Mouse (Mus musculus): Measurements from ENCODE around the gene Csta1.
"Not testable (repeated sequence)": the region's sequence is repeated elsewhere in the genome, so short reads cannot be mapped to it uniquely, and the experiment has no call there.

Csta1 gene

DNA sequence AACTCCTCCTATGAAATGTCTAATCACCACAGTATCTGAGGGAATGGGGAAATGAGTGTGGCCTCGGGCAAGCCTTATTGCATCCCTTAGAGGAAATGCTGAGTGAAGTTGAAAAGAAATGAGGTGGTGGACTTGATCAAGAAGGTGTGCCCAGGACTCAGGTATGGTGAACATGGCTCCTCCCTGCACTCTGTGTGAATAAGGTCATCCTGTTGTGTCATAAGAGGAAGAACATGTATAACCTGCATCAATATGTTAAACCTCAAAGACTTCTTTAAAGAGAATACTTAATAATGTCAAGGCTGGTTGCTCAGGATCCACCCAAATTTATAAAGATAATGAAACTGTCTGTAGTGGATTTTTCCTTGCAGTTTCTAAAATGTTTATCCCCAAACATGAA lies at the start of gene Csta1:
TSS of gene Csta1 (minus strand) at position 101 of the 400 bp plus-strand sequence.
- DNase-seq (ENCODE audit: low read depth), result no peak

DNA sequence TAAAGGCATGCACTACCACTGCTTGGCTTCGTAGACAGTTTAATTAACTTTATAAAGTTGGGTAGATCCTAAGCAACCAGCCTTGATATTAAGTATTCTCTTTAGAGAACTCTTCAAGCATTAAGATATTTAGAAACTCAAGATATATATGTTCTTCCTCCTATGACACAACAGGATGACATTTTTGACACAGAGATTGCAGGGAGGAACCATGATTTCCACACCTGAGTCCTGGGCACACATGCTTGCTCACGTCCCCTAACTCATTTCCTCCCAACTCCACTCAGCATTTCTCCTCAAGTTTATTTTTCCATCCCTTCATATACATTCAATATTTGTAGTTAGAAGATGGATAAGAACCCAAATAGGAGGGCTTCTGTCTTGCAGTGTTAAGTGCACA lies 48.9 kb upstream of the Csta1 start:
- no peak for DNase-seq (ENCODE audit: low read depth)

DNA sequence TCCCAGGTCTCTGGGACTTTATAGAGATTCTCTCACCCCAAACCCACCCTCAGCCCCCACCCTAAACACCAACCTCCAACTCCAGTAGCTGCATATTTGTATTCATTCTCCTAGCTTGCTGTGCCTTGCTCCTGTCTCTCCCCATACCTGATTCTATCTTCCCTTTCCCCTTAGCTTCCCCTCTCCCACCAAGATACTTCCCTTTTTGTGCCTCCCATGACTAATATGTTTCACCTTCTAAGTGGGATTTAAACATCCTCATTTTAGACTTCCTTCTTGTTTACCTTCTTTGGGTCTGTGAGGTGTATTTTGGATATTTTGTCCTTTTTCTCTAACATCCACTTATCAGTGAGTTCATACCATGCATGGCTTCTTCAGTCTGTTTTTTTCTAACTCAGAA lies 45.1 kb upstream of the Csta1 start:
- no peak for DNase-seq (ENCODE audit: low read depth)

DNA sequence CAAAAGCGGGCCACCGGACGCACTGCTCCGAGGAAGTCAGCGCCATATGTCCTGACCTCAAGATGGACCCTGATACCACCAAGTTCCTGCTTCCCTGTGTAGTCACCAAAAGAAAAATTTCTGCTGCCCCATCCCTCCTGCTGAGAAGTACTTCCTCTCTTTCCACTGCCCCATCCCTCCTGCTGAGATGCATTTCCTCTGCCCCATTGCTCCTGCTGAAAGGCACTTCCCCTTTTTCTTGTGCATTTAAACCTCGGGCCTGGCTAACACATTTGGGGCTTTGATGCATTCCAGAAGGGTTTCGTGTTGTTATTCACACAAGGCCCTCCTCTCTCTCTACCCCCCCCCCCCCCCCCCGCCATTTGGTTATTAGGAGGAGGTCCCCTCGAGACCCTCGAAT lies 36.8 kb upstream of the Csta1 start:
- DNase-seq (ENCODE audit: low read depth), result not testable (repeated sequence)

DNA sequence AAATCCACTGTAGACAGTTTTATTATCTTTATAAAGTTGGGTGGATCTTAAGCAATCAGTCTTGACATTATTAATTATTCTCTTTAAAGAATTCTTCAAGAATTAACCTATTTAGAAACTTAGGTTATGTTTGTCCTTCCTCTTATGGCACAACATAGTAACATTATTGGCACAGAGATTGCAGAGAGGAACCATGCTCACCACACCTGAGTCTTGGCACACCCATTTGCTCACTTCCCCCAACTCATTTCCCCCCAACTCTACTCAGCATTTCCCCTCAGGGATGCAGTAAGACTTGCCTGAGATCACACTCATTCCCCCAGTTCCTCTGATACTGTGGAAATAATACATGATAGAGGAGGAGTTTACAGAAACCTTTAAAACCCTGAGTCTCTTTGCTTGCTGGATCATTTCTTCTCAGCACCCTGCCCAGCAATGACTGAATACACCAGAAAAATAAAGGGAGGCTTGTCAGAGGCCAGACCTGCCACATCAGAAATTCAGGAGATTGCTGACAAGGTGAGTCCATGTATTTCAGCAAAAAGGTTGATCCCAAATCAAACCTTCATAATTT lies 25.4 kb upstream of the Csta1 start, which contains the start of gene Stfa2l1:
TSS of gene Stfa2l1 (plus strand) at position 410 of the 574 bp plus-strand sequence.
- no peak for DNase-seq (ENCODE audit: low read depth)

DNA sequence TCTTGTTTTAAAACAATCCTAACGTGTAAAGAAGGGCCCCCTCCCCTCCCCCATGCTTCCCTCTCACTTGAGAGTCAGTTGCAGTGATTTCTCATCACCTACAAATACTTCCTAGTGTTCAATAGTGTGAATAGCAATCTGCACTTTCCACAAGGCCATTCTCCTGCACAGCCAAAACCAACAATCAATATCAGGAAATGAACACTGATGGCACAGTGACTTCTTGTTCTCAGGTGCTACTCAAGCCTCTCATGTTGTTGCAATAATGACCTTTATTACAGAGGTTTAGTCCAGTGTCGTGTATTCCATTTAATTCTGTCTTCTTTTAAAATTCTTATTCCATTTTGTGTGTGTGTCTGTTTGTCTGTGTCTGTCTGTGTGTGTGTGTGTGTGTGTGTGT lies 7.2 kb upstream of the Csta1 start:
- no peak for DNase-seq (ENCODE audit: low read depth)

DNA sequence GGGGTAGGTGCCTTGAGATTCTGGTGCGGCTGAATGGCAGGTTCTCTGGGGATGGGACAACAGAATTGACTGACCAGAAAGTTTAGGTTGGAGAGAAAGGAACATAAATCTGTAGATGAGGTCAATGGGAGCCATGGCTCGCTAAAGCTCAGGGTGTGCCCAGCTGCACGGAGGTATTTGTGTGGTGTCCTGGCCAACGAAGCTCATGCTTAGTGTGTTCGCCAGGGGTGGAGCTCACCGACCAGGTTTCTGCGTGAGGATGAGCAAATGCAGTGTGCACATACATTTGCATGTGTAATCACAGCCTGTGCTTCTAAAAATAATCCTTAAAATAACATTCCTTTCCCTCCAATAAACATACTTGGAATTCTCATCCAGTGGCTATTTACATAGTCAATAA lies 2.9 kb downstream of the Csta1 start:
- no peak for DNase-seq (ENCODE audit: low read depth)

DNA sequence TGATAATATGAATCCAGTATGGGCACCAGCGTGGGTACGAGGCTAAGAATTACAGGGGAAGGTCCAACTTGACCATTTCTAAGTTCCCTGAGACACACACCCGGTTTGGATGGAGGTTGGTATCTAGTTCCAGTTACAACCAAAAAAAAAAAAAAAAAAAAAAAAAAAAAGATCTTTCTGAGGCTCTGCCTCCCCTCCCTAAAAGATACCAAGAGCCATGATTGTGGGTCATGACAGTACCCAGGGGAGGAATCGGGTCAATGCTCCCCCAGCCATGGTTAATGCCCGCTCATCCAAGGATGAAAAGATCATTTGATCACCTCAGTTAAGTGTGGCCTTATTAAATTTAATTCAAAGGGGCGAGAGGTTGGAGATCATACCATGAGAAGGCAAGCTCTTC lies 15.3 kb downstream of the Csta1 start:
- not testable (repeated sequence) for DNase-seq (ENCODE audit: low read depth)

DNA sequence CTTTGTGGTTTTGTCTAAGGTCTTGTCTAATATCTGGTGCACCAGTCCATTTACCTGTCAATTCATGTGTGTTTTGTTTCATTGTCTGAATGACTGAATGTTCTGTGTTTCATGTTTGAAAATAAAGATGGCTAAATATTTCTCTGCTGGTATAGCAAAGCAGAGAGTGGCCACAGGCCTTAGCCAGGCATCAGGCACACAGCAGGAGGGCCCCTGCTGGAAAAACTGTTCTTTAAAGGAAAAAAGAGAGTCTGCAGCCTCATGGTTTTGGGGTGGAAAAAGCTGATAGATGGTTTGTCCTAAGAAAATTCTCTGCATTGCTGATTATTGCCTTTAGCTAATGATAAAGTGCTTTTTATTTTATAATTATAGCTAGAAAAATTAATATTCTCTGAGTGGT lies 19.6 kb downstream of the Csta1 start:
- DNase-seq (ENCODE audit: low read depth), result not testable (repeated sequence)

DNA sequence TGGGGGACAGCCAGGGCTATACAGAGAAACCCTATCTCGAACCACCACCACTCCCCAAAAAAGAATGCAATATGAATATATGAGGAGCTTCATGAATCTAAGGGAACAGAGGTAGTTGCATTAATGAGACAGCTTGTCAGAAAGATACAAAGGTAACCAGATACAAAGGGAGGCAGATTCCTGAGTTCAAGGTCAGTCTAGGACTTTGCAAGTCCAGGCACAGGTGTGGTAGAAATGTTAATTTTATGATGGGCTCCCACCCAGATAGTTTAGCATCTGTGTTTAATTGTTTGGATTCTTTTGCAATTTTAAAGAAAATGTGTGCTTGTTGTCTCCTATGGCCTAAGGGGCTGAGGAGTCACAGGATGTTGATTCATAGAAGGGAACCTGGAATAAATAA lies 28.8 kb downstream of the Csta1 start:
- DNase-seq (ENCODE audit: low read depth), result no peak

DNA sequence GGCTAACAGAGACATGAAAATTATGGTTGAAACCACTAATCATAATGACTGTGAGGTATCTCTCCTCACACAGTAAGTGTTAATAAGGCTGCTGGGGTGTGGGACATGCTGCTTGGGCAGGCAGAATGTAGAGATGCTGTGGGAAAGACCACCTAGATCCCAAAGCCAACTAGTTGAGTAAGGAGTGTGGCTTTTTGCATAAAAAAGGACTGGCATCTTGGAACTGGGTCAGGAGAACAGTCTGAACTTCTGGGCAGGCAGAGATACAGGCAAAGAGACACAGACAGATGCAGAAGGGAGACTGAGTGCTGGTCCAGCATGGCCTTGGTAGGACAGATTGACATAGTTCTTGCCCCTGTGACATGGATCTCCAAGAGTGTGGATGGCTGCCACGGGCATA lies 29.5 kb downstream of the Csta1 start:
- DNase-seq (ENCODE audit: low read depth), result no peak

DNA sequence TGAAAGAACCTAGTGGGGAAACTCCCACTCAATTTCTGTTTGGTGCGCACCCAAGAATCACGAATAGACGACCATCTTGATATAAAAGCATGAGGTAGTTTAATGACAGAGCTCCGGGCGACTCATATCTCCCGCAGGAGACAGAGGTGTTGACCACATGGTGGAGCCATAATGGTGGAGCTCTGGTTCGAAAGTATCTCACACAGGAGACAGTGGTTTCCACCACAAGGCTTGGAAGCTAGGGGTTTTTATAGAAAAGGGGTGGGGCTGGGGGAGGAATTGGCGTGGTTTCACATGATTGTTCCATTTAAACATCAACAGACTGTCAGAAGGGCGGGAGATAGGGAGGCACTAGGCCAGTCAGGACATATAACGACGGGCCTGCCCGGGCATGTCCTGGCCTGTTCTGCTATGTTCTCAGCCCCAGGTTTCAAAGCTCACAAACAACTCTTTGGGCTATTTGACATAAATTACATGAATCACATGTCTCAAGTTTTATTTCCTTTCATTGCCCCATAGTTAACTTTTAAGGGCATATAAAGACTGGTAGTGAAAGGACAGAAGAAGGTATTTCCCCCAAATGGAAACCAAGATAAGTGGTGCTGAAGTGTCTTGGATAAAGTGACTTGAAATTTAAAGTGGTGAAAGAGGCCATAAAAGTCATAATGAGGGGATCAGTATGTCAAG lies 33.1 kb downstream of the Csta1 start:
- DNase-seq (ENCODE audit: low read depth), result not testable (repeated sequence)

DNA sequence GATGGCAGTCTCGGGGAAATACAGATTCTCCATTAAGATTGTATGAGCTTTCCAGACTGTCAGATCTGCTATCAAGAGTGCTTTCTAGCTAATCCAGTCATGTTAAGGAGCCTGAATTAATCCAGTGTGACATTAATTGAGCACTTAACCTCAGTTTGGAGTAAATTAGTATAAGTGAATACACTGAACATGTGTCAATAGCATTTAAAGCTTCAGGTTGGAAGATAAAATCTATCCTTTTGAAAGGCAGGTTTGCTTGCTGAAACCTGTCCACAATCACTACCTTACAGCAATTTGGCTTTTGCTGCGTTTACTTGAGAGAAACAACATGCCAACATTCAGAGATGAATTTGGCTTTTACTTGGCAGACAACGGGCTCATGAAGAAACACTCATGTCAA lies 37.0 kb downstream of the Csta1 start:
- no peak for DNase-seq (ENCODE audit: low read depth)

DNA sequence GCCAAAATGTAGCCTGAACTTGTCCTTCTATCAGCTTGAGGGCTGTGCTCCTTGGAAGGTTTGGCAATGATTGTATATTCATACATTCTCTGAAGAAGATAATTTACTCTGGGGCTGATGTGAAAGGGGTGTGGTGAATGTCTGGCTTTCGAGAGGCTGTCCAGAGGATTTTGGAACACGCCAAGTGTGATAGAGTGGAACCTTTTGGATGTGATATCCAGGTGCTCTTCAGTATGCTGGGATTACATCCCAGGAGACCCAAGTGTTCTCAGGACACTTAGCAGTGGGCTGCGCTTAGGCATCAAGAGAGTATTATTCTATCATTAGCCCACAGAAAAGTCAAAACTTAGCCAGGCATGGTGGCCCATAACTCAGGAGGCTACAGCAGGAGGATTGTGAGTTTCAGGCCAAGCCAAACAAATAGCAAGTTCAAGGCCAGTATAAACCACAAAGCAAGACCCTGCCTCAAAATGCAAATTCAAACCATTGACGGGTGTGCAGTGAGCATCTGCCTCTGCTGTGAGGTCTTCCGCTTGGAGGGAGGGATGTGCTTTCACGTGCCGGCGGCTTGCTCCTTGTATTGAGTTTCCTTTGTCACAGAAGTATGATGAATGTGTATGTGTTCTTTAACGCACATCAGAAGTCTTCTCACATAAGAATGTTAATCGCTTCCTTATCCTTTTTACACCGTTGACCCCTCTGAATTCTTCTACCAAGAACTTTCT lies 40.1 kb downstream of the Csta1 start:
- no peak for DNase-seq (ENCODE audit: low read depth)

DNA sequence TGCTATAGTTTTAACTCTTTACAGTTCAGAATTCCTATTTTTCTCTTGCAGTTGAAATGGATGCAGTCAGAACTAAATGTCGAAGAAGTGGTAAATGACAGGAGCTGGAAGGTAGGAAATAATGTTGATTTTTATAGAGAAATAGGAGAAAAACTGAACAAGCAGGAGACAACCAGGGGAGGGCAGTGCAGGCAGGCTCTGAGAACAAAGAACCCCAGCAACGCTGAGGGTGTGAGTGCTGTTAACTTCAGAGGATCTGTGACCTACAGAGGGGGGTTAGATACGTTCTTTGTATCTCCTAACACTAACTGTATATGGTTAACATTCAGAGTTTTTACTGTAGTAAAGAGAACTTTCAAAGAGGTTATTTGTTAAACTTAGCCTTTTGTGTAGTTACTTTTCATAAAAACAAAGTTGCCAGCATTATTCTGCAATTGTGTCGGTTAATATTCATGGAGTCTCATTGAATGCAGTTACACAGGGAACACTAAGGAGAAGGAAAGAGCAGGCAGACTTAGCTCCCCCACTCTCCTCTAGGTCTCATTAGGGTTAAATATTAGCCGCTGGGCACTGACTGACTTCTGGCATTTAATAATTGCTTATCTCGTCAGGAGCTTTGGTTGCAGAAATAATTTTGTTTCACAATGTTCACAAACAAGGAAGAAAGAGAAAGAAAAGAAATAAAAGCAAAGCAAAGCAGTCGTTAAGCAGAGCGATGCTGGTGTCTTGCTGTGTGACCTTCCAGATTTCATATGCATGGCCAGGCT lies 41.0 kb downstream of the Csta1 start:
- DNase-seq (ENCODE audit: low read depth), result no peak

DNA sequence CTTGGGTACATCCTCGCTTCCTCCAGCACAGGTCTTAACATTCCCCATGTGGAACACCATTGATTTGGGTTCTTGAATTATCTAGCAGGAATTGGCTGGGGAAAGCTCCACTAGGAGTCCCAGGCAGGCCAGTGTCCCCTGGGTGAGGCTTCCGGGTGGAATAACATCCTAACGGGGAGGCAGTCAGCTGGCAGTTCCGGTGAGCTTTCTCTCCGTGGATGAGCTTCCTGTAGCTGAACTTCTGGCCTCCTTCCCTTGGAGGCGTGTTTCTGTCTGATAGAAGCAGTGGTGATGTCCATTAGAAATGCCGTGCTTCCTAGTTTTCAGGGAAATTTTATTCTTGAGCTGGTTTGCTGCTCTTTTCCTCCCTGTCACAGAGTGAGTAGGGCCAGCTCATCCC lies 42.0 kb downstream of the Csta1 start:
- DNase-seq (ENCODE audit: low read depth), result no peak

DNA sequence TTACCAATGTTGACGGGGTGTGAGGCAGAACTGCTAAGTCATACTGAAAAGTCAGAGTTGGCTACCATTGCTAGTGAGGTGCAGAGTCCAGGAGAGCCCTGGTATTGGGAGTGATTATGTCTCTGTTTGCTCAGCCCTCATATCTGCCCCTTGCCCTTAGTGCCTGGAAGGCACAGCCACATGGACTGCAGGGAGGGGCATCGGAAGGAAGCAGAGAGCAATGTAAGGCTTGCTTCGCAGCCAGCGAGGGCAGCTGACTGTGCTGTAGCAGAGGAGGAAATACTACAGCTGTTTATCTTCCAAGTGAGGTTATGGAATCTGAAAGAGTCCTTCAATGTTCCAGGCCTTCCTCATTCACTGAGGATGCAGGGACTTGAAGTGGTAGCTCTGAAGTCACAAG lies 43.2 kb downstream of the Csta1 start:
- no peak for DNase-seq (ENCODE audit: low read depth)

DNA sequence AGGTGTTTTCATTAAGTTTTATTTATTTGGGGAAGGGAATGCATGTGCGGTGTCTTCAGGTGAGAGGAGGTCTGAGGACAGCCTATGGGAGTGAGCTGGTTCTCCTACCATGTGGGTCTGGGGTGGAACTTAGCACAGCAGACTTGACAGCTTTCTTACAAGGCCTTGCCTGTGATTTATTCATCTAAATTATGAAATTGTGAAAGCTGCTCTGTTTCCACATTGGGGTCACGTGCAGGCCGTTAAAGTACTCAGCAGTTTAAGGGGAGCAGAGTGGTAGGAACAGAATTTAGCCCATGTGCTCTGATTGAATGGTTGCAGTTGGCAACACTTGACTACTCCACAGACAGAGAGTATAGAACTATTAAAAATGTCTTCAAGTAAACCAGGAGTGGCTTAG lies 51.1 kb downstream of the Csta1 start:
- DNase-seq (ENCODE audit: low read depth), result no peak

DNA sequence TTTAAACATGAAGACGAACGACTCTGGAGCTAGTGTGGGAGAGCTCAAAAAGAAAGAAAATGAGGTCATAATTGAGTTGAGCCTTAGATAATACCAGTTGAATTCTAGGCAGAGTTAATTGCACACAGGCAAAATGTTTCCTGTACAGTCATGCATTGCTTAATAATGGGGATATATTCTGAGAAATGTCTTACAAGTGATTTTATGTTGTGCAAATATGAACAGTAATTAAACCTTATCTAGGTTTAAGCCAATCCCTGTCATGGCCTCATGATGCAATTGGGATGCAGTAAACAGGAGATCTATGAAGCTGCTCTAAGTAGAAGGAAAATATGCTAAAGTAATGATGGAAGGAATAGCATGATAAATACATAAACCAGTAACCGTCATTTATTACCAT lies 56.3 kb downstream of the Csta1 start:
- DNase-seq (ENCODE audit: low read depth), result no peak

DNA sequence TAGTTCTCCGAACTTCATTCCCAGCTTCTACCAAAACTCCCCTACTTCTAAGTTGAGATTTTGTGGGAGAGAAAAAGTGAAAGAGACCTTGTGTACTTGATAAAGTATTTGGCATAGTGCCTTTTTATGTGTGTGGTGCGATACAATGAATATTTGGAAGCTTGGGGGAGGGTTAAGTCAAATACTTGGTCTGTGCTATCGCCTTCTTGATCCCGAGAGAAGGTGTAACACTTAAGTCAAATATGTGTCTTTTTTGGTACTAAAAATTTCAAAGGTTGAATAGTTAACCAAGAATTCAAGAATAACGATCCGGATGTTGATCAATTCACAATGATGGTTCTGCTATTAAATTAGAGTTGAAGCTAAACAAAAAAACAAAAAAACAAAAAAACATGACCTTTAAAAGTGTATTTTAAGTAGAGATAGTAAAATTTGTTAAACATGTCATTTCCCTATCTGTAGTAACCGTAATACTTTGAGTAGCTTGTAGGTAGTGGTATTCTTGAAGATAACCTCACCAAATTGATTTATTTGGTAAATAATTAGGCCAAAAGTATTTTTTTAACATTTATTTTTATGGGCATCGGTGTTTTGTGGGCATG lies 58.5 kb downstream of the Csta1 start:
- DNase-seq (ENCODE audit: low read depth), result no peak

DNA sequence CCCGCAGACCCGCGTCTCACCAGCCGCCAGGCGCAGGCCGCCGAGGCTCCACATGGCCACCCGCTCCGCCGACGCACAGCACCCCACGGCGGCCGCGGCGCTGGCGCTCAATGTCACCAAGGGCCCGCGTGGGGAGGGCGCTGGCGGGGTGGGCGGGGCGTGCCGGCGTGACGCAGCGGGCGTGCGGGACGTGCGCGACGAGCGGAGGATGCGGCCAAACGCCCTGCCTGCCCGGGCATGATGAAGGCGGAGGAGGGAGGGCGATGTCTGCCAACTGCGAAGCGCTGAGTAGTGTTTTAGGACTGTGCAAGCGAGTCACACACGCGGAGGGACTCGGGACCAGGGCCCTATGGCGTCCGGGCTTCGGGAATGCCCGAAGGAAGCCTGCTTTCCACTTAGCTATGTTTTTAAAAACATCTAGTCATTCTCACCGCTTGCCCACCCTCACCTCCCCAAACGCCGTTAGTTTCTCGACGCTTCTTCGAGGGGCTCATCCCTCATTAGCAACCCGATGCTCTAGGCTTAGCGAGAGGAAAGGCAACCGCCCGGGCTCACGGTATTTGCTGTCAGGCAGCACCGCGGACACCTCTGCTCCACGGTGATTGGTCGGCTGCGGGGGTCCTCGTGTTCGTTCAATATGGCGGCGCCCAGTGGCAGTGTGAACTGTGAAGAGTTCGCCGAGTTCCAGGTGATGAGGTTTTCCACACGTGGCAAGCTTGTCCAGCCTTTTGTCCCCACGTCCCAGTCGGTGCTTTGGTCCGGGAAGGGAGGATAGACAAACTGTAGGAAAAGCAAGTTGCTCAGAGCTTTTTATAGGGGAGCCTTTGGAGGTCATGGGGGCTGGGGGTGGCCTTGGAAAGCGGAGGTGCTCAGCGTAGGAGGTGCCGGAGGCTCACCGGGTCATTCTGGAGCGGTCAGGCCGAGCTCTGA lies 59.3 kb downstream of the Csta1 start, which contains the start of the genes Fam162a and Ccdc58:
TSS of gene Fam162a (minus strand) at position 145 of the 930 bp plus-strand sequence.
TSS of gene Ccdc58 (plus strand) at position 236 of the 930 bp plus-strand sequence.
- peak; percentile 61 for DNase-seq (ENCODE audit: low read depth)
